Comparison of ENCODE assay signal across 25 mouse cellular contexts in genomic region chr5:131589948-131590467, GRCm38 (mm10).
"Had no signal": no experiment of that assay in that cellular context is flagged by ENCODE, and none has a peak within 500 bp of the region (broad histone marks: within the 10 kb centered on the region; RNA-seq: fewer than 3 reads in every experiment).

No protein-coding gene starts in this region.

- H3K4me2 ChIP-seq: heart, embryonic 11.5 days; heart, embryonic 13.5 days; heart, embryonic 15.5 days; hindbrain, embryonic 13.5 days; hindbrain, embryonic 15.5 days; kidney, embryonic 15.5 days; limb, embryonic 13.5 days; limb, embryonic 15.5 days had no signal

- H3K27me3 ChIP-seq: hindbrain, embryonic 15.5 days had no signal

- H3K4me3 ChIP-seq: heart, adult 2 months; heart, embryonic 13.5 days; heart, embryonic 15.5 days; hindbrain, embryonic 13.5 days; hindbrain, embryonic 15.5 days; kidney, embryonic 15.5 days; limb, embryonic 13.5 days; limb, embryonic 15.5 days had no signal

- H3K9me3 ChIP-seq: heart, embryonic 13.5 days; heart, embryonic 15.5 days; hindbrain, embryonic 13.5 days; hindbrain, embryonic 15.5 days; kidney, embryonic 15.5 days; limb, embryonic 13.5 days; limb, embryonic 15.5 days had no signal

- H3K9ac ChIP-seq: heart, embryonic 13.5 days; heart, embryonic 15.5 days; hindbrain, embryonic 13.5 days; hindbrain, embryonic 15.5 days; kidney, embryonic 15.5 days; limb, embryonic 13.5 days; limb, embryonic 15.5 days had no signal

- DNase-seq: gastrocnemius, postnatal 14 days; gastrocnemius, postnatal 36 days; heart, adult 11 months; heart, adult 2 months; heart, postnatal 14 days; heart, postnatal 36 days; kidney, adult 11 months; kidney, adult 2 months; kidney, adult 9 months; kidney, postnatal 14 days; kidney, postnatal 36 days; layer of hippocampus, adult 9-11 months; layer of hippocampus, postnatal 36 days; left cerebral cortex, postnatal 4 days had no signal

- H3K27ac ChIP-seq: heart, adult 2 months; heart, embryonic 13.5 days; heart, embryonic 15.5 days; hindbrain, embryonic 13.5 days; hindbrain, embryonic 15.5 days; hindbrain, postnatal 0 days; kidney, embryonic 15.5 days; kidney, postnatal 0 days; limb, embryonic 13.5 days; limb, embryonic 15.5 days had no signal

- H3K36me3 ChIP-seq: heart, embryonic 13.5 days; heart, embryonic 15.5 days; hindbrain, embryonic 15.5 days; kidney, embryonic 15.5 days; limb, embryonic 13.5 days; limb, embryonic 15.5 days had no signal

- ATAC-seq: hindbrain, postnatal 0 days; intestine, embryonic 16.5 days had no signal
